Mouse (Mus musculus) hindlimb bud, embryonic 11.5 days (tissue): ENCODE results near the gene Stip1.
"Not testable (repeated sequence)": the region's sequence is repeated elsewhere in the genome, so short reads cannot be mapped to it uniquely, and the experiment has no call there.

ENCODE experiments used
- DNase-seq: peaks from one replicate; pipeline ENCODE4 v3.0.0-alpha.2; 2012; ENCODE audit warnings: low read depth, low spot score; ENCODE audit errors: extremely low spot score

The Stip1 gene

DNA sequence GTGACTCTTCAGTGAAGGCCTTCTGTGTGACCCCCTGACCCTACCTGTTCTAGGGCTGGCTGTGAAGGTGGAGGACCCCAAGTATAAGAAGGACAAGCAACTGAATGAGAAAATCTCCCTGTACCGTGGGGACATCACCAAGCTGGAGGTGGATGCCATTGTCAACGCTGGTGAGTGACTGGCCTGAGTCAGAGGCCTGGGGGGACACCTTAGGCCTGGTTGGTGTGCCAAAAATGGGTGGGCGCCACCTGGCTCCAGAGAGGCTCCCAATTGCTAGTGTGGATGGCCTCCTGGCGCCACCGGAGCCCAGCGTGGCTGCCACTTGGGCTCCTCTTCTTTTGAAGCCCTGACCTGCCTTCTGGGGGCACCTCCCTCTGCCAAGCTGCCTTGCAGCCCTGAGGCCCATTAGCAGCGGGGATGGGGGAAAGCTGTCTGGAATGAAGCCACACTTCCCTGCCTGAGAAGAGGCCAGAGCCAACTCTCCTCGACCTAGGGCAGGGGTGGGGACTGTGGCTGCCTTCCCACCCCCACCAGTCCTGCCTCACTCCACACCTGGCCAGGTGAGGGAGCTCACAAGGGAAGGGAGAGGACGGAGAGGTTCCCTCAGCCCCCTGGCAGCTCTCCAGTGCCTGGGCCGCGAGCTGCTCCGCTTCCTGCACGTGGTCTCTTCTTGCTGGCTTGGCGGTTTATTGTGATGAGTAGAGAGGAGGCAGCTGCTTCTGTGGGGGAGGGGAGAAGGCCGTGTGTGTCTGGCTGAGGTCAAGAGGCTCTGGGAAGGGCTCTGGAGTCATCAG, 26.5 kb upstream of the Stip1 start:
- DNase-seq, result no peak

DNA sequence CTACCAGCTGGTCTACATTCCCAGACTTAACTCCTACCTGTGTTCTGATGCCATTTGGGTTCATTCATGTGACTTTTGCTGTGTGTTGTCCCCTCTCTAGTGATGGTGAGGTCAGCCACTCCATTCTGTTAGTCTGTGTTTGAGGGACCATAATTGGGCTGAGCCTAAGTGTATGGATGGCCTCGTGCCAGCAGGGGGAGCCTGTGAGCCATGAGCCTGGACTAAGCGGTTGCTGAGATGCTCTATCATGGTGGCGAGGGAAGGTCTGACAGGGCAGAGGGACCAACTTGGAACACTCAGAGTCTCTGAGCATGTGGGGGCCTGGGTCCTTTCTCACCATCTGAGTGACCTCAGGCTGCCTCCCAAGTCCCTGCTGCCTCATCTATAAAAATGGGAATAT, 24.8 kb upstream of the Stip1 start:
- DNase-seq, result no peak

DNA sequence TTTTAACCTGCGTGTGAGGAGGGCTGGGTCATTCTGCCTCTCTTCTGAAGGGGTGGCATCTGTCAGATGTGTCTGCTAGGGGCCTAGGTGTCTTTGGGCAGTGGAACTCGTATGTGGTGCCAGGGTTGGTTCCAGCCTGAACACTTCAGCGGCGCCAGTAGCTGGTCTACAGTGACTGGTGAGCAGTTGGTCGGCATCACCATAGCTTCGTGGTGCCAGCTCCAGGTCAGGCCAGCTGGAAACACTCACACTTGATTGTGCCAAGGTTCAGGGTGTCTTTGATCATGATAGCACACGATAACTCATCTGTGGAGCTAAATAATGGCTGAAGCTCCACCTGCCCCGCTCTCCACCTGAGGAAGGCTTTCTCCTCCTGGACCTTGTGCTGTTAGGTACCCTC, 23.1 kb upstream of the Stip1 start:
- no peak for DNase-seq

DNA sequence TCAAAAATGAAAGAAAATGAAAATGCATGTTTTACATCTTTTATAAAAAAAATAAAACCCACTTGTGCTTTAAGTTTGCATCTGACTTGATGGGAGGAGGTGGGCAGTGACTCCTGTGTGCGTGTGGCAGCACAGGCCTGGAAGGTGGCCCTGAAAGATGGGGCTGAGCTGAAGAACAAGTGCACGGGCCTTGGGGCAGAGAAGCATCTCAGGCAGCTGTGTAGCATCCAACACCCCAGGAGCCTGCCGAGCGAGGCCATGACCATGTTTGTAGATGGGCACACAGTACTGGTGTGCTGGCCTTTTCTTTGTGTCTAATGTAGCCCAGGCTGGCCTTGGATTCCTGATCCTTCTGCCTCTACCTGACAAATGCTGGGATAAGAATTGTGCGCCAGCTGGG, 22.3 kb upstream of the Stip1 start:
- no peak for DNase-seq

DNA sequence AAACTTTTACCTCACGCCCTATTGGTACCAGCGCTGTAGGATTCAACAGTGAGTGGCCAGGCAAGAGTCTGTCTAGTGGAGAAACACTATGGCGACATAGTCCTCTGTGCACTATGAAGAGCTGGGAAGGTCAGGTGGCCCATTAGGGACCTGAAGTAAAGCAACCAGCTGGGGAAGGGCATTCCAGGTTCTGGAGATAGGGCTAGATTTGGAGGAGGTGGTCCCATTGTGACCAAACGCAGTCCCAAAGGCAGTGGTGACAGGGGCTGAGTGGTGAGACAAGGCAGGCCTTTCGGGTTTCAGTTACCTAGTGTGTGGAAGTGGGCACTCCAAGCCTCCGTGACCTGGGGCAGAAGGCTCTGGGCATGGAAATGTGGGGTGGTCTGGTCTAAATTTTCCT, 18.8 kb upstream of the Stip1 start:
- no peak for DNase-seq

DNA sequence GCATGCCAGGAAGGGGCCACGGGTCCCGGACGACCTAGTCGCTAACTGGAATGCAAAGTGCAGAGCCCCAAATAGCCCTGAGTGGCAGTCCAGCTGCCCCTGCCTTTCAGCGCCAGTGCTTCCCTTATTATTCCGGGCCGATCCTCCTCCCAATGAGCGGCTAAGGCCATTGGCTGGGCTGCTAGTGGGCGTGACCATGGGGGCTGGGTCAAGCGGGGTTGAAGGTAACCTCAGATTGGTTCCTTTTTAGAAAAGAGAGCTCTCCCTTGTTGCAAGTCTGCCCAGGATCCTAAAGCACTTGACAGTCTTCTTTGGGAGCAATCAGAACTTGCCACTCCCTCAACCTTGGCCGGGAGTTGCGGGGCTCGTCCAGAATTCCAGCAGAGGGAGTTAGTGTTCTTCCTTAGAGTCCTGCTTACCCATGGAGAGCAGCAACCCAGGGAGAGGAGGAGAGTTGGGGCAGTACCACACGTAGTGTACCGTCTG, 18.0 kb upstream of the Stip1 start:
- no peak for DNase-seq

DNA sequence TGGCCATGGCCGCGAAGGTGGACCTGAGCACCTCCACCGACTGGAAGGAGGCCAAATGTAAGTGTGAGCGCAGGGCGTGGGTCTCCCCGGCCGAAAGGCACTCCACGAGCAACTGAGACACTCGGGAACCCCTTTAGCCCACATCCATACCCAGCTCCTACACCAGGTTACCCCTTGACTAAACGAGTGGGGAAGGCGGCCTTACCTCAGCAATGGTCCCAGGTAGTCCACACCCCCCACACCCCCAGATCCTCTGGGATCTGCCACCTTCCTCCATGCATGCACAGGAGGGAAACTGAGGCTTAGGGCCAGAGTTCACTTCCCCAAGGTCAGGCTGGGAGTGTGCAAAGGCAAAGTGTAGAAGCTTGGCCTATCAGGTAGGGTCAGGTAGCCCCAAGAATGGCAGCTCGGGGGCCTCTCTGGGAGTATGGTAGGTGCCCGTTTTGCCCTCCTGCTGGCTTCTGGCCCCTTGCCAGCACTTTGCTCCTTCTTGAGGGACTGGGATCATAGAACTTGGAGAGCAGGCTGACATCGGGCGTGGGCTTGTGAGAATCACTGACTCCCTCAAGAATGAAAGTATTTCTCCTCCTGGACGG, 17.5 kb upstream of the Stip1 start:
- no peak for DNase-seq

DNA sequence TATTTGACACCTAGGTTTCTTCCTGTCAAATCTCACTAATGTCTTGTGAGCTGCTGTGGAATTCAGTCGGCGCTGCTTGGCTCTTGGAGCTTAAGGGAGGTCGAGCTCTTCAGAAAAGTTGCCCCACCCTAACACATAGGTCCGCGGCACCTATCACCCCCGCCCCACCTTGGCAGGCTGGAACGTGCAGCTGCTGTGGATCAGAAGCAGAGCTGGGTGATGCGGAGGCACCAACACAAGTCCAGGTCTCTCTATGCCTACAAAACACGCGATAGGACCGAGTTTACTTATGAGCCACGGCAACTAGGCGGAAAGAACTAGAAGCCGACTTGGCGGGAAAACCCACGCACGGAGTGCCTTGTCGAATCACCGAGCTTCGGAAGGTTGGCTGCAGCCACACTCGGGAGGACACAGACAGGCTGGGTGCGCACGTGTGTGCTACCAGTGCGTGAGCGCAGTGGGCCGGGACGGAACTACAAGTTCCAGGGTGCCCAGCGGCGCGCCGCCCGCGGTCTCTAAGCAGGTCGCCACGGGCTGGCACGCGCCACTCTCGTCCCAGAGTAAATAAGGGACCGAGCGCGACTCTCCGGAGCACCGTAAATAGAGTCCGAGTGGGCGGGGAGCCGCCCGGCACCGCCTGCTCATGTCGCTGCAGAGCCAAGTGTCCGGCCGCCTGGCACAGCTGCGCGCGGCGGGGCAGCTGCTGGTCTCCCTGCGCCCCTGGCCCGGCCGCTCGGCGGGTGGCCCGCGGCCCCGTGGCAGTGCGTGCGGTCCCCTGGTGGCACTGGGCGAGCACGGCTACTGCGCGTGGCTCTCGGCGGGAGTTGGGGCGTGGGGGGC, 16.7 kb upstream of the Stip1 start, which contains the start of gene Macrod1:
Gene Macrod1, plus strand, starts transcription at position 563 of the 840 bp plus-strand sequence.
- DNase-seq, result no peak

DNA sequence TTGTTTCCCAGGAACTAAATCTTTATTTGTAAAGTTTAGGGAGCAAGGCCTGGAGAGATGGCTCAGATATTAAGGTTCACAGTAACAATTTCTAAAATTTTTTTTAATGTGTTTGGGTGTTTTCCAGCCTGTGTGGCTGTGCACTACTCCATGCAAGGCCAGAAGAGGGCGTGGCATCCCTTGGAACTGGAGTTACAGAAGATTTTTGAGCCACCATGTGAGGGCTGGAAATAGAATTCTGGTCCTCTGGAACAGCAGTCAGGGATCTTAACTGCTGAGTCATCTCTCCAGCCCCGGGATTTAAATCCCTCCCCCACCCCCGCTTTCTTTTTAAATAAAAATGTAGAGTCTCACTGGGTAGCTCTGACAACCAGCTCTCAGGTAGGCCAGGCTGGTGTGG, 15.4 kb upstream of the Stip1 start:
- no peak for DNase-seq

DNA sequence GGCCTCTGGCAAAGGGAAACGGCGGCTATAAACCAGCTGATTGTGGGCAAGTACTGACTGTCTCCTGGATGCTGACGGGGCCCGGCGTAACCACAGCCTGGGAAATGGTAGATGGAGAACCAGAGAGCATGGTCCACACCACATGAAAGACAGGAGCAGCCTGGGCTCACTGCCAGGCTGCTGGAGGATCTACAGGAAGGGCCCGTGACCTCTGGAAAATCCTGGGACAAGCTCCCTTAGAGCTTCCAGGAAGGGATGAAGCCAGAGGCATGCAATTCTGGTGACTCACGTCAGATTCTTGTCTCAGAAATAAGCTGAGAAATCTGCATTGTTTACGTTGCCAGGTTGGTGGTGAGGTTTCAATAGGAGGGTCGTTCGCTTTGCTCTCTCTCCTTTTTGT, 15.0 kb upstream of the Stip1 start:
- no peak for DNase-seq

DNA sequence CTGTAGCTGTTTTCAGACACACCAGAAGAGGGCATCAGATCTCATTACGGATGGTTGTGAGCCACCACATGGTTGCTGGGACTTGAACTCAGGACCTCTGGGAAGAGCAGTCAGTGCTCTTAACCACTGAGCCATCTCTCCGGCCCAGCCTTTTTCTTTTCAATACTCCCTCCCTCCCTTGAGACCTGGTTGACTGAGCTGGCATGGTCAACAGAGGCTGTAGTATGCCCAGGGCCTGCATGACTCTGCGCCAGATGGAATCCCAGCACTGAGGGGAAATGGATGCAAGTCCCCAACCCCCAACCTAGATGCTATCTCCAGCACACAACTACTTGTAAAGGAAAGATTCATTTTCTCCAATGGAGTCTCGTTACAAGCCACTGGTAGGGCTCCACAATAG, 13.6 kb upstream of the Stip1 start:
- DNase-seq, result not testable (repeated sequence)

DNA sequence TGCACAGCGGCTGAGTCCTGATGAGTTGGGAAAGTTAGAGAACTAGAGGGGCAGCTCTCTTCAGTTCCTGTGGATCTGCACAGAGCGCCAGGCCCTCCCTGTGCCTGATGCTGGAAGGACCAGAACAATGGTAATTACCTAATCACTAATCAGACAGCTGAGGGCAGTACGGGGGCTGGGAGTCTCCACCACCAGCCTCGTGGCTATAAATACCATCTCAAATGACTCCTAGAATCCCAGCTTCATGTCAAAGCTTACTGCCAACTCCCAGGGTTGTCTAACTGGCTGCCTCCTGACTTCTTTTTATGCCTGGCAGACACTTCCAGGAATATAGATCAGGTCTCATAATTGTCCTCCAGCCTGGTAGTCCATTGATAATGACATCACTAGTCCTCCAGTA, 4.9 kb upstream of the Stip1 start:
- no peak for DNase-seq

DNA sequence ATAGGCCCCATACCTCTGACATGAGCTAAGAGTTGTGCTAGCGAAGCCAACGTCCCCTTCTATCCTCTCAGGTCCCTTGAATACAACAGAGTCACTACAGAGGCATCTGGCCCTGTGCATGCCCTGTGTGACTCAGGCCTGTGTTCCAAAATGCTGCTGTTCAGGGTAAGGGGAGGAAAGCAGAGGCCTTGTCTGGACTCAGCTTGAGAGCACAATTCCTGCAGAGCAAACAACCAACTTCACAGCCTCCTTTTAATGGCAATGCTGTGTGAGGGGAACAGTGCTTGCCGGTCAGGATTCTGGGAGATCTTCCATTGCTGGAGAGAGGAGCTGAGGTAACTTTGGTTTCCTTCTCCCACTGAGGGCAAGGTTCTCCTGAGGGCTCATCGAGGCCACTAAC, 4.5 kb upstream of the Stip1 start:
- no peak for DNase-seq

DNA sequence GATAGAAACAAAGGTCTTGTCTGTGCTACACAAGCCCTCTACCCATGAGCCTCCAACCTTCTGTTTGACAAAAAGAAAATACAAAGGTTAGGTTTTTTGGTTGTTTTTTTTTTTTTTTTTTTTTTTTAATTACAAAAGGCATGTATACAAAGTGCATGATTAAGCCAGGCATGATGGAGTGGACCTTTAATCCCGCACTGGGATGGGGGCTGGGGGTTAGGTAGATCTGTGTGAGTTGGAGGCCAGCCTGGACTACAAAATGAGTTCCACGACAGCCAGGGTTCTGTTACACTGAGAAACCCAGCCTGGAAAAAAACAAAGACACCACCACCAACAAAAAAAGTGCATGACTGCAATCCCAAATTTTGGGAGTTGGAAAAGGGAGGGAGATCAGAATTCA, 1.4 kb upstream of the Stip1 start:
- no peak for DNase-seq

DNA sequence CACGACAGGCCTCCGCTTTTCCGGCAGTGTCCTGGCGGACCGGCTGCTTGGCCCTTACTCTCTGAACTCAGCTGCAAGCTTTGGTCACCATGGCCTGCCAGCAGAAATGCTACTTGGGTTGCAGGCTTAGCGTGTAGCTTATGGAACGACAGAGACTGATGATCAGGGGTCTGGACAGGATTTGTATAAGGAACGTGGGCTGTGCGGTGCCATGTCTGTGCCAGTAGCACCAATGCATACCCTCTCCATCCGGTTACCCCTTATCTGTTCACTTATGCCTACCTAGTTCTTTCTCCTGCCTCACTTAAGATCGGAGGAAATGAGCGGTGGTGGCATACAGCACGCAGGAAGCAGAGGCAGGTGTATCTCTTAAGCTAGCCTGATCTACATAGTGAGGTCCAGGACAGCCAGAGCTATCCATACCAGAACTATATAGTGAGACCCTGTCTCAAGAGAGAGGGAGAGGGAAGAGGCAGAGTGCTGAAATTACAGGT, 917 bp upstream of the Stip1 start:
- DNase-seq, result no peak

DNA sequence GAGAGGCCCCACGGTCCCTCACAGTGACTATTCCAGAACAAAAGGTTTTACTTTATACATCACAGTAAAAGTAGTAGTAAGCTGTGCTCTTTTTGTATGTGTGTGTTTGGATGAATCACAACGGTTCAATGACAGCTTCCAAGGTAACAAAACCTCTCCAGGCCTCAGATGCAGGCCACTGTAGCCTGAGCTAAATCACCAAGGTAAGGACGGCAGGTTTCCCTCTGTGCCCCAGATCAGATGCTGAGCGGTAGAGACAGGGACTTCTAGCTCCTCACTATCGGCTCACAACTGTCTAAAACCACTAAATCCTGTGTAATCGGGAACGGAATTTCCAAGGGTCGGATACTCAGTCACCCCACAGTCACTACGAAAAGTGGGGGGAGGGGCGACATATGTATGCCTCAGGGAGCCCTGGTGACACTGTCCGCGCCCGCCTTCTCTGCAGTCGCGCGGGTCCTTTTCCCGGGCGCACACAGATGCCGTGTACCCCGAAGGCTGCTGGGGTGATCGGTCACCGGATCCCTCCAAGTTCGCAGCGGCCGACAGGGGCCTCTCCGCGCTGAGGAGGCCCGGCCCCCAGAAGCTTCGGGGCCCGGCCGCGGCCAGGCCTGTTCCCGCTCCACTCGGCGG, 563 bp downstream of the Stip1 start:
- DNase-seq, result no peak

DNA sequence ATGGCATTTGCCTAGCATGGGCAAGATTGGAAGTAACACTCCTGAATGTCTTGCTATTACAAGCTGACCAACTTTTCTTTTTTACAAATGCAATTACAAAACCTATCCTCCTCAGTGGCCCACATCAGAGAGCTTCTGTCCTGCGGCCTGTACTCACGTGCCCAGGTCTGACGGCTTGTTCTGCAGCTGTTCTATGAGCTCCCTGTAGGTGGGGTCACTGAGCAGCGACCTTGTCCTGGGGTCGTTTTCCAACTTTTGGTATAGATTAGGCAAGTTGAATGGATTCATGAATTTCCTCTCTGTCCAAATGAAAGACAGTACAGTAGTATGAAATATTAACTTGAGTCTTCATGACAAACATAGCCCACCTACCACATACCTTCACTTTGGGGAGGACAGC, 5.8 kb downstream of the Stip1 start:
- DNase-seq, result no peak

DNA sequence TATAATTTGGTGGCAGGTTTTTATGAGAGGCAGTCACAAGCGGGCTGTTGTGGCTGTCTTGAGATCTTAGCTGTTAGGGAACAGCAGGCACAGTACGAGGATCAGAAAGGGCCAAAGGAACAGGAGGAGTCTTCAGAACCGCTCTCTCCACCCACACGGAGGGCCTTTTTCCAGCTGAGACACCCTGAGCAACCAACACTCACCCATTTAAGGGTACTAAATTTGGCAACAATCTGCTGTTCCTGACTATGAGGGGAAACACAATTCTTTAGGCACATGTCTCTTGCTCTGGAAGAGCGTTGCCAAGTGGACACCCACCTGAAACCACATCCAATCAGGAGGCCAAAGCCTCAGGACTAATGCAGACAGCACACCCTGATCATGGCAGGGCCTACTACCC, 10.2 kb downstream of the Stip1 start:
- DNase-seq, result no peak

DNA sequence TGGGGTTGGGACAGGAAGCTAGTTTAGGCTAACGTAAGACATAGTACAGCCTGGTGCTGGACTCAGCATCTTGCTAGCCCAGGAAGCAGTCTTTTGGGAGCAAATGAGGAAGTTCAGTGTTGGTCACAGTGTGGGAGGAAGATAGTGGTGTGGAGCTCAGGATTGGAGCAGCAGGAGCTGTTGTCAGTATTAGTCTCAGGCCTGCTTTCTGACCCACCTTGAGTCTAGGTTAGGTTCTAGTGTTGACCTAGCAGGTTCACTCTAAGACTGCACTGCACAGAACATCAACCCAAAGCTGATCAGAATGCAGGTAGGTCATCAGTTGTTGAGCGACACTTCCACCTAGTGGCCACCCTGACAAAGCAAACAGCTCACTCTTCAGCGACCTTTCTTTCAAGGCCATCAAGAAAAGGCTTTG, 19.5 kb downstream of the Stip1 start:
- DNase-seq, result no peak

DNA sequence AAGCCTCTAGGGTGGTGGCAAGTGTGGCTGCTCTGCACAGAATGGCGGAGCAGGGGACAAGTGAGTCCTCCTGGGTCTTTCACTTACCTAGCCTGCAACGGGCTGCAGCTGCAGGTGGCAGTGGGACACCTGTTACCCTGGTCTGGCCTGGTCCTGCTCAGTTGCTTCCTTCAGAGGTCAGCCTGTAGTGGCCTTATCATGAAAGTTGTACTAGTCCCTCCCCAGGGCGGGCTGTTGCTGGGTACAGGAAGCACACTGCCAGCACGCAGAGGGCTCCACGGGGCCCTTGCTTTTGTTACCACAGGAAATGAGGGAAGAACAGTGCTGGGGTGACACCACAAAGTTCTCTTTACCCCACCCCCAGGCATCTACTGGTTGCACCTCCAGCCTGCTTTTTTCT, 20.6 kb downstream of the Stip1 start, which contains the start of gene Fermt3:
Gene Fermt3, minus strand, starts transcription at position 279 of the 400 bp plus-strand sequence.
- DNase-seq, result no peak

DNA sequence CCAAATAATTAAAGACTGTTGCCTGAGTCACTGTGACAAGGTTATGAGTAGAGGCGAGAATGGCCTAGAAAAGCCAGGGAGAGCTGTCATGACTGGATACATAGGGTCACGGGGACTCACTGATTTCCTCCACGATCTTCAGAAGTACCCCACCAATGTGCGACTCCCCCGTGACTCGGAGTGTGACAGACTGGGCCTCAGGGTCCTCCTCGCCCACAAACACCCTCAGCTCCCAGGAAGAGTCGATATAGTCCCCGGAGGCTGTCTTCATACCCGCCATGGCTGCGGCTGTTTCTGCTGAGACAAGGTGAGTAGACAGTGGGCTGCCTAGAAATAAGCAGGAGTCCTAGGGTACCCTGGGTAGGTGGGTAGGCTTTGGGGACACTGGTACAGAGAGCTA, 21.2 kb downstream of the Stip1 start:
- DNase-seq, result no peak
